Mouse (Mus musculus) frontal cortex, adult 2 months (tissue): ENCODE results near the gene Igf2. TPM values are rescaled to one million over a fixed set of nuclear protein-coding genes. Genes with fewer than 3 reads are reported as not detected.

ENCODE experiments used
- polyA plus RNA-seq: library from polyadenylated mRNA; depleted of rRNA; stranded (reverse); fragments of >200 nt; gene quantifications from 2 replicates; pipeline ENCODE4 v1.2.3, GENCODE M21; 2012; rRNA removed

The Igf2 gene
- polyA plus RNA-seq, 1 experiment = 81.1 TPM

Other genes starting within 250 kb of the Igf2 start
- not detected in 2 replicates for gene Syt8, start 232.0 kb downstream of the Igf2 start, polyA plus RNA-seq
- gene Tnni2, start 225.0 kb downstream of the Igf2 start, polyA plus RNA-seq = 1.7 and 2.0 TPM in 2 replicates
- gene Lsp1, start 206.0 kb downstream of the Igf2 start, polyA plus RNA-seq = 11.0 and 11.2 TPM in 2 replicates
- gene Tnnt3, start 168.0 kb downstream of the Igf2 start, polyA plus RNA-seq = 0.50 and 1.8 TPM in 2 replicates
- 81.6 and 81.9 TPM in 2 replicates for gene Mrpl23, start 134.1 kb downstream of the Igf2 start, polyA plus RNA-seq
- gene Gm49394, start 3.1 kb upstream of the Igf2 start, polyA plus RNA-seq = 0.10 and 0.27 TPM in 2 replicates
- not detected in 2 replicates for gene Ins2, start 76.6 kb upstream of the Igf2 start, polyA plus RNA-seq